Comparison of ENCODE assay signal across 13 mouse cellular contexts in the genomic region with DNA sequence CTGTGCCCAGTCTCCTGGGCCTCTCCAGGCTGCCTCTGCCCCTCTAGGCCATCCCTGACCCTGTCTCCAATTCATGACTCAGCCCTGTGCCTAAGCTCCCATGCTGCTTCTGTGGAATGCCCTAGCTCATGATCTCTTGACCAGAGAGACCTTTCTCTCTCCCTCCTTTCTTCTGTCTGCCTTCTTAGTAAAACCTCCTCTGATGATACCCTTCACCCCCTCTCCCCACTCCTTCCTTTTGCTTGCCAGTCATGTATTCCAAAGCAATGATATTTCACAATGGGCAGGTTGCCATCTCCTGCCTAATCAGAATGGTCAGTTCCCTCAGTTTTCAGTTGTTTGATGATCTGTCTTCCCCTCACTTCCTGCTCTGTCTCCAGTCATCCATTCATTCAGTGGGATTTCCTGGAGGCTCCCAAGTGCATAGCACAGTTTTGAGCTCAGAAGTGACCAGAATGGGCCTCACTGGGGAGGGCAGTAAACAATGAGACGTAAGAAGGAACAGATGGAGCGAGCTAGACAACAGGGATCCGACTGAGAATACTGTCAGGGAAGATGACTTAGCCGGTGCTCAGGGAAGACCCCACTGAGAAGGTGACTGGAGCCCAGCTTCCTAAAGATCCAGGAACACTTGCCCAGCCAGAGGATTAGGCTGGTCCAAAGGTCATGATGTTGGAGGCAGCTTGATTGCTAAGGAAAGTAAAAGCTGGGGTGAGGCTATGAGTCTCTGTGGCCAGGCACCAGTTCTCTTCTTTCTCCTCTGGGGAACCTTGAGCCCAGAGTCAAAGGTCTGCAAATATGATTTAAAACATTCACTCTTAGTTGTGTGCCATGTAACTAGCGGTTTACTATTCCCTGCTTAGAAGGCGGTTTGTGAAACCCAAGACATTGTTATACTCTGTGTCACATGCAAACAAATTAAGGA. TPM values are rescaled to one million over a fixed set of nuclear protein-coding genes. Genes with fewer than 3 reads are reported as not detected.
DNase-seq lines count a peak whose midpoint lies in the region; ATAC-seq and TF ChIP-seq lines count a peak whose summit lies in the region.
"Had no signal": no experiment of that assay in that cellular context is flagged by ENCODE, and none has a peak within 500 bp of the region (broad histone marks: within the 10 kb centered on the region; RNA-seq: fewer than 3 reads in every experiment).

No protein-coding gene starts in this region.

- TF ChIP-seq CTCF in kidney, adult 2 months (conservative IDR thresholded peaks at IDR 0.05; ENCODE audit: insufficient read depth, insufficient read length, low read depth, low read length), result no peak
- TF ChIP-seq CTCF in Patski (IDR thresholded peaks at IDR 0.05), result no peak
- no peak for TF ChIP-seq CTCF in cerebellum, adult 2 months (IDR thresholded peaks at IDR 0.05; ENCODE audit: borderline replicate concordance, insufficient read depth, low read depth, low read length)
- peak; percentile 8; the same call in 1 of the 2 replicates for TF ChIP-seq CTCF in intestine, postnatal 0 days (IDR thresholded peaks at IDR 0.05; ENCODE audit: low read depth)

- H3K4me1 ChIP-seq in kidney, adult 2 months (ENCODE audit: control insufficient read depth, insufficient read depth, low read length), result peaks cover 29% of the 10 kb centered on the region
- H3K4me1 ChIP-seq in cerebellum, adult 2 months (ENCODE audit: control insufficient read depth, insufficient read depth, low read length), result peaks cover 41% of the 10 kb centered on the region
- peaks cover 10% of the 10 kb centered on the region for H3K4me1 ChIP-seq in intestine, postnatal 0 days (replicated peaks; ENCODE audit: control insufficient read depth, insufficient read depth, low read length)
- H3K4me1 ChIP-seq: limb, embryonic 12.5 days had no signal

- H3K36me3 ChIP-seq in kidney, adult 2 months (ENCODE audit: control insufficient read depth, insufficient read depth, low read length), result no peaks in the 10 kb centered on the region
- H3K36me3 ChIP-seq in intestine, postnatal 0 days (ENCODE audit: control insufficient read depth, insufficient read depth), result no peaks in the 10 kb centered on the region
- H3K36me3 ChIP-seq: limb, embryonic 12.5 days had no signal

- ATAC-seq in Patski, result peak; percentile 67
- peak; percentile 77 for ATAC-seq in intestine, postnatal 0 days

- H3K4me3 ChIP-seq in kidney, adult 2 months (ENCODE audit: insufficient read depth, low read depth, low read length), result no peak overlapping the region
- no peak overlapping the region for H3K4me3 ChIP-seq in cerebellum, adult 2 months (replicated peaks; ENCODE audit: insufficient read depth, low read depth, low read length)
- no peak overlapping the region for H3K4me3 ChIP-seq in intestine, postnatal 0 days (ENCODE audit: low read depth, low read length)
- H3K4me3 ChIP-seq: limb, embryonic 12.5 days had no signal

- CTCF ChIA-PET in Patski (lab: Charles Lee), result interaction anchor here (1.2 to 2.2 kb wide), 4 partner anchors 11 to 37 kb away, joined by 3 to 11 read pairs (median 6); no protein-coding TSS in a partner anchor

- H3K27ac ChIP-seq in kidney, adult 2 months (ENCODE audit: insufficient read depth, low read depth, low read length), result no peak overlapping the region
- no peak overlapping the region for H3K27ac ChIP-seq in cerebellum, adult 2 months (ENCODE audit: insufficient read depth, low read length)
- H3K27ac ChIP-seq in intestine, postnatal 0 days (ENCODE audit: low read depth, low read length), result no peak overlapping the region
- H3K27ac ChIP-seq: limb, embryonic 12.5 days had no signal

- H3K4me2 ChIP-seq in intestine, postnatal 0 days (replicated peaks; ENCODE audit: low read depth), result 0 out of 2 replicates have a peak overlapping the region, but pooled peaks have one; percentile 3
- H3K4me2 ChIP-seq: limb, embryonic 12.5 days; lung, embryonic 14.5 days had no signal

- TF ChIP-seq POLR2A in kidney, adult 2 months (IDR thresholded peaks at IDR 0.05; ENCODE audit: low read depth, low read length), result no peak
- TF ChIP-seq POLR2A in cerebellum, adult 2 months (IDR thresholded peaks at IDR 0.05; ENCODE audit: borderline replicate concordance, insufficient read depth, low read length), result no peak

- intact Hi-C loops in left cerebral cortex, postnatal 36 days (cut with DNase I), result no loop called here

- in situ Hi-C loops in Patski (cut with MboI; ENCODE audit: low pct_unique_long_range_greater_than_20kb), result no loop called here

- H3K9ac ChIP-seq in intestine, postnatal 0 days (ENCODE audit: low read depth, low read length), result no peak overlapping the region
- H3K9ac ChIP-seq: limb, embryonic 12.5 days; lung, embryonic 14.5 days had no signal

- H3K9me3 ChIP-seq in intestine, postnatal 0 days (ENCODE audit: control insufficient read depth), result no peaks in the 10 kb centered on the region
- H3K9me3 ChIP-seq: limb, embryonic 12.5 days had no signal

- DNase-seq in kidney, adult 2 months, result peak; percentile 66
- DNase-seq in kidney, adult 18-20 months, result no peak
- DNase-seq in Patski (ENCODE audit: low read depth, low spot score), result peak; percentile 47
- peak; percentile 59 to 79 for DNase-seq in cerebellum, adult 2 months
- DNase-seq in left cerebral cortex, postnatal 36 days (ENCODE audit: low spot score in 2 of 2), result no peak
- no peak for DNase-seq in right cerebral cortex, postnatal 25 days
- DNase-seq: embryo, embryonic 11 days; kidney, adult 11 months; lung, embryonic 14.5 days; right cerebral cortex, postnatal 14 days; thymus, postnatal 25 days had no signal

- 49% methylated on average over 6 of the region's 6 CpGs for WGBS in kidney, adult 2 months
- 30% methylated on average over 6 of the region's 6 CpGs for WGBS in cerebellum, adult 2 months
- 24% methylated on average over 6 of the region's 6 CpGs for WGBS in intestine, postnatal 0 days

- H3K27me3 ChIP-seq in kidney, adult 2 months (replicated peaks; ENCODE audit: control insufficient read depth, insufficient read depth, low read length), result no peaks in the 10 kb centered on the region
- no peaks in the 10 kb centered on the region for H3K27me3 ChIP-seq in Patski
- H3K27me3 ChIP-seq in cerebellum, adult 2 months (ENCODE audit: control insufficient read depth, insufficient read depth, low read length), result no peaks in the 10 kb centered on the region
- no peaks in the 10 kb centered on the region; the same call in 1 of the 2 replicates for H3K27me3 ChIP-seq in intestine, postnatal 0 days (replicated peaks; ENCODE audit: control insufficient read depth, insufficient read depth, low read length)

- POLR2A ChIA-PET in Patski (lab: Charles Lee), result interaction anchor here (1.9 kb wide), 1 partner anchor 14 kb away, joined by 7 read pairs; no protein-coding TSS in a partner anchor

RNA-seq across cellular contexts. Expression of gene Arntl, which starts 7.2 kb away (rescaled TPM):
- 6.0 and 7.3 TPM in 2 replicates for polyA plus RNA-seq in kidney, adult 2 months (2012; rRNA removed)
- 12.9 TPM for polyA plus RNA-seq in Patski (2021)
- 28.4 and 34.8 TPM in 2 replicates for polyA plus RNA-seq in cerebellum, adult 2 months (2012; rRNA removed)
- polyA plus RNA-seq in intestine, postnatal 0 days (2015; fragmentation: Nextera tagmentation; extraction: Ambion mirVana), result 5.3 and 5.4 TPM in 2 replicates
- 10 to 100 TPM; 34.9 to 39.3 TPM for total RNA-seq in left cerebral cortex, postnatal 36 days (2021)

Comparison
In these comparisons a context has a peak if more than half of its experiments do, and no peak if none do; other contexts are left out.
1. DNase-seq: peak in kidney, adult 2 months (single experiment), Patski (single experiment) and cerebellum, adult 2 months (2 of 2); none in kidney, adult 18-20 months (single experiment), left cerebral cortex, postnatal 36 days (0 of 2) and right cerebral cortex, postnatal 25 days (single experiment).